Mouse (Mus musculus) frontal cortex, postnatal 25 days (tissue): ENCODE results near the gene Bnipl.
"Not testable (repeated sequence)": the region's sequence is repeated elsewhere in the genome, so short reads cannot be mapped to it uniquely, and the experiment has no call there.

Source experiments
- DNase-seq, 2 experiments: peaks; one replicate each; pipeline ENCODE4 v3.0.0; 2022; ENCODE audit warnings: low spot score in 2 of 2

Bnipl gene

DNA sequence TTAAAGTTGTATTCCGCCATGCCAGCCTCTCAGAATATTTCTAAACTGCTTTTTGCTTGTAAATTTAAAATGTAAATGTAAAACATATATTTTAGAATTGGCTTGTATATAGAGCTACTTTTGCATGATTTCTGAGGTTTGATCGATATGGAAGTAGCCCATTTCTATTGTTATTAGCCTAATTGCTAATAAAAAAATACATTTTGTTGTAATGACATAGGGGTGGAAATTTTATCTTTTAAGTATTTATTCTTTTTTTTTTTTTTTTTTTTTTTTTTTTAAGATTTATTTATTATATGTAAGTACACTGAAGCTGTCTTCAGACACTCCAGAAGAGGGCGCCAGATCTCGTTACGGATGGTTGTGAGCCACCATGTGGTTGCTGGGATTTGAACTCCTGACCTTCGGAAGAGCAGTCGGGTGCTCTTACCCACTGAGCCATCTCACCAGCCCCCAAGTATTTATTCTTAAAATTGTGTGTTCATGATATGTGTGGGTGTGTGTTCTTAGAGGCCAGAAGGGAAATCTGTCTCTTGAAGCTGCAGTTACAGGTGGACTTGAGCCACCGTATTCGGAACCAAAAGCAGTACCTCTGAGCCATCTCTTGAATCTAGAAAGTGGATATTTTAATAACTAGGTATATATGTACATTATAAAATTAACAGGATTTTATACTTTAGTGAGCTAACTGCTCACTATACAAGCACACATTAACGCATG, 37.9 kb downstream of the Bnipl start:
- DNase-seq = not testable (repeated sequence)

GRCm38 (mm10) chr3:95210585-95210984, 40.4 kb downstream of the Bnipl start:
- no peak for DNase-seq

GRCm38 (mm10) chr3:95208286-95208685, 42.7 kb downstream of the Bnipl start:
- no peak for DNase-seq

DNA sequence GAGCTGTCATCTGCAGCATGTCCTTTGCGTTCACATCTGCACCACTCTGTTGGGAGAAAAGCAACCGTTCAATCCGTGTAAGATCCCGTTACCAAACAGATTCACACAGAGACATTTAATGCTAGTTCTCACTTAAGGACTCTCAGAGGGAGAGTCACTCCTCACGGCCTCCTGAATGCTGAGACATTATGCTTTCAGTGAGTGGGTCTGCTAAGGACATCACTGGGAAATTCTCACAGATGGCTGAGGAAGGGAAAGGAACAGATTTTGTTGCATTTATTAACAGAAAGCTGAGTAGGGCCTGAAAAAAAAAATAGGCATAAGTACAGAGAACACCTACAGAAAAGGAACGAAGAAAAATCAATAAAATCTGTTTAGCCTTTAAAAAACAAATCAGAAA, 47.1 kb downstream of the Bnipl start:
- no peak for DNase-seq

DNA sequence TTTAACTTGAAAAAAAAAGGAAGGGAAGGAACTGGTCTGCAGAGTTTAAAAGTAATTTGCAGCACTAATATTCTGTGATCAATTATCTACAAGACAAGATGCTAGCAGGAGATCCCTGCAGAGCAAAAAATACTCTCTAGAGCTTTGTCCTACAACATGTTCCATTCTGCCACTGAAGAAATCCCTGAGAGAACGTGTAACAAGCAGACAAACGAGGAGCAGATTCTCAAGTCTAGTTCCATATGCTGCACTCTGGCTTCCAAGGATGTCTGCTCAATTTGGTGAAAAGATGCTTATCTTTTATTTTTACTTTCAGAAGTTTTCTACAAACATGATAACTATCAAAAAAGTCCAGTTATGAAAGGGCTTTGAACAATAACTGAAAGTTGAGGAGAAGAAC, 50.4 kb downstream of the Bnipl start:
- no peak for DNase-seq

DNA sequence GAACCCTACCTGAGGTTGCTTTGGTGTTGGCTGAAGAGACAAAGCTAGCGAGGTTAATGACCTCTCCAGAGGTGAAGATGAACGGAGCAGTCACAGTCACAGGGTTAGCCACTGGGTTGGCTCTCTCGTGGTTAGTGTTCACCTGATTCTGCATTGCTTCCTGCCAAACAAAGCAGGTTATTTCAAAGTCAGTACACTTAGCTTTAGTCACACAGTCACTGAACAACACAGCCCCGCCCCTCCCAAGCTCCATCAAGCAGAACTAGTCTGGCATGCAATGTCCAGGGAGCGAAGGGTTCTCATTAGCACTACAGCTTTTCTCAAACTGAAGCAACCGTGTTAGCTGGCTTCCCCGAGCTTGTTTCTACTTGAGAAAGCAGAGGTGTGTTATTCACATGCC, 50.9 kb downstream of the Bnipl start:
- no peak for DNase-seq

- DNase-seq = no peak
Observed at GRCm38 (mm10) chr3:95199101-95199500, 51.9 kb downstream of the Bnipl start.

- DNase-seq = no peak
Observed at GRCm38 (mm10) chr3:95195772-95196171, 55.2 kb downstream of the Bnipl start.

- no peak for DNase-seq
Observed at GRCm38 (mm10) chr3:95194721-95195135, 56.3 kb downstream of the Bnipl start.
